Mouse (Mus musculus): ENCODE results near the gene Fam177a.
"Not testable (repeated sequence)": the region's sequence is repeated elsewhere in the genome, so short reads cannot be mapped to it uniquely, and the experiment has no call there.

Gene Fam177a

DNA sequence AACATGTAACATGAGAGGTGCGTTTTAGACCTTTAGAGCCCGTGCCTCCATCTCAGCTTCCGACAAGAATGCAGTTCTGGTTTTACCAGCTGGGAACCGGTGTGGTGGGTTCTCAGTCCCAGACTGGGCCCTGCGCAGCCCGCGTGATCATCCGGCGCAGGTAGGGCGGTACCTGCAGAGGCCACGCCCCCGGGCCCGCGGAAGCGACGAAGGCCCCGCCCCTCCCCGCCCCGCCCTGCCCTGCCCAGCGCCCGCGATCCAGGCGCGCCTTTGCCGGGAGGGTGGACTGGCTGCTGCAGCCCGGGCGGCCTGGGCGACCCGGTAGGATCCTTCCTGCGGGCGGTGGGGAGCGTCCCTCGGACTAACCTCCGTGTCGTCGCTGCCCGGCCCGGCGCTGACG is at the start of gene Fam177a:
TSS of gene Fam177a (plus strand) at position 228 of the 400 bp plus-strand sequence.
- not testable (repeated sequence) for DNase-seq (ENCODE audit: low read depth, low spot score)

GRCm38 (mm10) chr12:55075296-55075695 is 49.0 kb upstream of the Fam177a start:
- DNase-seq (ENCODE audit: low read depth, low spot score) = no peak

- not testable (repeated sequence) for DNase-seq (ENCODE audit: low read depth, low spot score)
These were observed 45.6 kb upstream of the Fam177a start for GRCm38 (mm10) chr12:55078706-55079105.

GRCm38 (mm10) chr12:55079726-55080600 is 44.3 kb upstream of the Fam177a start, which contains the start of the genes 2700097O09Rik and Srp54a:
2700097O09Rik (minus strand) TSS chr12:55080110.
Srp54a (plus strand) TSS chr12:55080262.
- peak; percentile 92 for DNase-seq (ENCODE audit: low read depth, low spot score)

DNA sequence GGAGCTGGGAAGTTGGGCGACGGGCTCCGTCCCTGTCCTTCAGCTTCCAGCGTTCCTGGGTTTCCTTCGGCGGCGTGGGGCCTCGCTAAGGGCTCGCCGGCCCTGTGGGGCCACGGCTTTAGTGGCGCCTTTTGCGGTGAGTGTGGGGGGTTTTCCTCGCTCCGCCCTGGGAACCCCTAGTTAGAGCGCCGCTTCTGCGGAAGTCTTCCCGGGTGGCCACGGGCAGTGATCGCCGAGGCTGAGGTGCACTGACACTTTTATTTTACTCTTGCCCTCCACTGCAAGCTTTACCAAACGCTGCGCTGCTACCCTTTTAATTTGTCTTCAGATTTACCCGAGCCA is 43.7 kb upstream of the Fam177a start:
- not testable (repeated sequence) for DNase-seq (ENCODE audit: low read depth, low spot score)

GRCm38 (mm10) chr12:55092127-55092526 is 32.1 kb upstream of the Fam177a start:
- DNase-seq (ENCODE audit: low read depth, low spot score) = not testable (repeated sequence)

GRCm38 (mm10) chr12:55112616-55113015 is 11.7 kb upstream of the Fam177a start:
- not testable (repeated sequence) for DNase-seq (ENCODE audit: low read depth, low spot score)

- not testable (repeated sequence) for DNase-seq (ENCODE audit: low read depth, low spot score)
These were observed 462 bp downstream of the Fam177a start for GRCm38 (mm10) chr12:55124731-55125130.

GRCm38 (mm10) chr12:55135540-55135939 is 11.3 kb downstream of the Fam177a start:
- not testable (repeated sequence) for DNase-seq (ENCODE audit: low read depth, low spot score)

- not testable (repeated sequence) for DNase-seq (ENCODE audit: low read depth, low spot score)
These were observed 13.6 kb downstream of the Fam177a start for GRCm38 (mm10) chr12:55137859-55138258.

DNA sequence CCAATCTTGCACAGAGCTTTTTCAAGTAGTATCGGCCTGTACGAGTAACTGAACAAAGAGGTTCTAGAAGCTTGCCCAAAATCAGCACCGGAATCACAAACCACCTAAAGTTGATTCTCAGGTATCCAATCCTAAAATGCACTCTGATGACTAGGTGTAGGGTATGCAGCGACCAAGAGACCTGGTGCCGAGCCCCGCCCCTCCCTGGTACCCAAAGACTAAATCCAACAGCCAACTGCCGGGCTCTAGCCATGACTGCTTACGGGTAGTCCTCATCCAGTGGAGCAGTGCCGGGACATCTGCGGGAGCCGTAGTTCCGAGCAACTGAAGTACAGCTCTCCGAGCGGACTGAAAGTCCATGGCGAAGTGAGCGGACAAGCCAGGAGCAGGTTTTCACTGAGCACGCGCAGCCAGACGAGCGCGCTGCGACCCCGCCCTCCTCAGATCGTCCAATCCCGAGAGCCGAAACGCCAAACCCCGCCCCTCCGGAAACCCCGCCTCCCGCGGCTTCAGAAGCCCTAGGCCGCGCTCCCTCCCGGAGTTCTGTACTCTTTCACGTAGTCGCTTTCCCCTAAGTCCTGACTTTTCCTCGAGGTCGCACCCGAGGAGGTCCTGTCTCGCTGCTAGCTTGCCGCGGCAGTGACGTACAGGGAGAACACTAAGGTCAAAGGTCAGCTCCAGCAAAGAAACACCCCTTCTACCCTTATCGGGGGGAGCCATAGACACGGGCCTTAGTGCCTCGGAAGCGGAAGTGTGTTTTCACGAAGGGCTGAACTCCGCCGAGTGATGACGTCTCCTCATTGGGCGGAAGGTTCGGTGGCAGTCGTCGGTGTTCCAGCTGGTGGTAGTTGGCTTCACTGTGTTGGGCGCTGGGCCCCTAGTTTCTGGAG is 30.5 kb downstream of the Fam177a start, which contains the start of gene Srp54b:
TSS of gene Srp54b (plus strand) at position 546 of the 890 bp plus-strand sequence.
- not testable (repeated sequence) for DNase-seq (ENCODE audit: low read depth, low spot score)

DNA sequence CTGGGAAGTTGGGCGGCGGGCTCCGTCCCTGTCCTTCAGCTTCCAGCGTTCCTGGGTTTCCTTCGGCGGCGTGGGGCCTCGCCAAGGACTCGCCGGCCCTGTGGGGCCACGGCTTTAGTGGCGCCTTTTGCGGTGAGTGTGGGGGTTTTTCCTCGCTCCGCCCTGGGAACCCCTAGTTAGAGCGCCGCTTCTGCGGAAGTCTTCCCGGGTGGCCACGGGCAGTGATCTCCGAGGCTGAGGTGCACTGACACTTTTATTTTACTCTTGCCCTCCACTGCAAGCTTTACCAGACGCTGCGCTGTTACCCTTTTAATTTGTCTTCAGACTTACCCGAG is 31.1 kb downstream of the Fam177a start:
- not testable (repeated sequence) for DNase-seq (ENCODE audit: low read depth, low spot score)

- DNase-seq (ENCODE audit: low read depth, low spot score) = not testable (repeated sequence)
These were observed 42.8 kb downstream of the Fam177a start for GRCm38 (mm10) chr12:55167034-55167557.

DNA sequence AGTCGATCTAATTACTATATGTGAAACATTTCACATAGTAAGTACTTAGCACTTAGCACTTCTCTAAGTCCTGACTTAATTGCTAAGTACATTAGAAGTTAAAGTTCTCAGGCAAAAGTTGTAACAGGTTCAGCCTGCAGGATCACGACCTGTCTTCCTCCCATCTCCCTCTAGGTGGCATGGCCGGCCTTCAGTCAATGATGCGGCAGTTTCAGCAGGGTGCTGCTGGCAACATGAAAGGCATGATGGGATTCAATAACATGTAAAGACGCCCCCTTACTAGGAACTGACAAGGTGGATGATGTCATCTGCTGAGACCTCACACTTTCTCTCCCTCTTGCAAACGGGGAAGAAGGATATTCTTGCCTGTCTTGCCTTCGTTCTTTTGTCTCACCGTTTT is 63.4 kb downstream of the Fam177a start:
- DNase-seq (ENCODE audit: low read depth, low spot score) = not testable (repeated sequence)

GRCm38 (mm10) chr12:55189127-55189526 is 64.9 kb downstream of the Fam177a start:
- not testable (repeated sequence) for DNase-seq (ENCODE audit: low read depth, low spot score)
